ENCODE assay signal across 25 mouse cellular contexts in genomic region chr9:69993479-69993878, GRCm38 (mm10). TPM values are rescaled to one million over a fixed set of nuclear protein-coding genes. Genes with fewer than 3 reads are reported as not detected.
DNase-seq lines count a peak whose midpoint lies in the region; ATAC-seq and TF ChIP-seq lines count a peak whose summit lies in the region.
"Had no signal": no experiment of that assay in that cellular context is flagged by ENCODE, and none has a peak within 500 bp of the region (broad histone marks: within the 10 kb centered on the region; RNA-seq: fewer than 3 reads in every experiment).

No protein-coding gene starts in this region.

- peak overlapping the region; percentile 85 for H3K4me2 ChIP-seq in heart, embryonic 13.5 days
- H3K4me2 ChIP-seq in midbrain, embryonic 11.5 days, result no peak overlapping the region
- H3K4me2 ChIP-seq in midbrain, embryonic 14.5 days (ENCODE audit: low read length), result no peak overlapping the region
- H3K4me2 ChIP-seq in intestine, postnatal 0 days (replicated peaks; ENCODE audit: low read depth), result no peak overlapping the region
- H3K4me2 ChIP-seq: forebrain, embryonic 13.5 days; kidney, embryonic 15.5 days; limb, embryonic 13.5 days; midbrain, embryonic 12.5 days had no signal

- no peak overlapping the region for H3K9ac ChIP-seq in heart, embryonic 13.5 days
- H3K9ac ChIP-seq in midbrain, embryonic 11.5 days (ENCODE audit: low read length), result no peak overlapping the region
- no peak overlapping the region for H3K9ac ChIP-seq in midbrain, embryonic 14.5 days (replicated peaks; ENCODE audit: low read length)
- H3K9ac ChIP-seq in intestine, postnatal 0 days (ENCODE audit: low read depth, low read length), result no peak overlapping the region
- H3K9ac ChIP-seq: forebrain, embryonic 13.5 days; kidney, embryonic 15.5 days; midbrain, embryonic 12.5 days had no signal

- intact Hi-C loops in heart, postnatal 25 days (cut with DNase I), result no loop called here

- peaks cover 82% of the 10 kb centered on the region for H3K79me2 ChIP-seq in macrophage (ENCODE audit: inconsistent target)

- H3K27ac ChIP-seq in heart, embryonic 13.5 days (replicated peaks), result peak overlapping the region; percentile 84
- no peak overlapping the region for H3K27ac ChIP-seq in midbrain, embryonic 11.5 days (ENCODE audit: low read depth, low read length)
- no peak overlapping the region for H3K27ac ChIP-seq in midbrain, embryonic 14.5 days (replicated peaks; ENCODE audit: low read depth, low read length)
- H3K27ac ChIP-seq in macrophage, result peak overlapping the region; percentile 68
- H3K27ac ChIP-seq in intestine, postnatal 0 days (ENCODE audit: low read depth, low read length), result no peak overlapping the region
- H3K27ac ChIP-seq: forebrain, embryonic 13.5 days; limb, embryonic 13.5 days; midbrain, embryonic 12.5 days had no signal

- no peak overlapping the region for H3K4me3 ChIP-seq in heart, embryonic 13.5 days
- H3K4me3 ChIP-seq in midbrain, embryonic 11.5 days (ENCODE audit: low read depth, low read length), result no peak overlapping the region
- no peak overlapping the region for H3K4me3 ChIP-seq in midbrain, embryonic 14.5 days (replicated peaks; ENCODE audit: low read depth, low read length)
- no peak overlapping the region for H3K4me3 ChIP-seq in macrophage (ENCODE audit: inconsistent target)
- H3K4me3 ChIP-seq in intestine, postnatal 0 days (ENCODE audit: low read depth, low read length), result no peak overlapping the region
- H3K4me3 ChIP-seq: forebrain, embryonic 13.5 days; kidney, embryonic 15.5 days; limb, embryonic 13.5 days; midbrain, embryonic 12.5 days had no signal

- WGBS in heart, embryonic 13.5 days, result 52% methylated on average over 1 of the region's 1 CpGs
- 81% methylated on average over 1 of the region's 1 CpGs for WGBS in midbrain, embryonic 11.5 days
- WGBS in midbrain, embryonic 14.5 days, result 81% methylated on average over 1 of the region's 1 CpGs
- 56% methylated on average over 1 of the region's 1 CpGs for WGBS in macrophage (ENCODE audit: missing documents)
- WGBS in intestine, postnatal 0 days, result 45% methylated on average over 1 of the region's 1 CpGs

- H3K4me1 ChIP-seq in heart, embryonic 13.5 days, result peaks cover 51% of the 10 kb centered on the region
- peaks cover 10% of the 10 kb centered on the region; the same call in 1 of the 2 replicates for H3K4me1 ChIP-seq in midbrain, embryonic 11.5 days (ENCODE audit: control insufficient read depth, insufficient read depth, low read length)
- H3K4me1 ChIP-seq in midbrain, embryonic 14.5 days (ENCODE audit: control insufficient read depth, insufficient read depth, low read length), result peaks cover 20% of the 10 kb centered on the region
- H3K4me1 ChIP-seq in intestine, postnatal 0 days (replicated peaks; ENCODE audit: control insufficient read depth, insufficient read depth, low read length), result no peaks in the 10 kb centered on the region

- no peak for ATAC-seq in heart, embryonic 13.5 days (ENCODE audit: extremely low read depth, insufficient number of reproducible peaks, low FRiP score, low TSS enrichment)
- no peak for ATAC-seq in midbrain, embryonic 11.5 days (ENCODE audit: low FRiP score)
- no peak for ATAC-seq in midbrain, embryonic 14.5 days (ENCODE audit: low FRiP score, low TSS enrichment)
- ATAC-seq in intestine, postnatal 0 days, result no peak
- ATAC-seq: forebrain, embryonic 13.5 days had no signal

- H3K36me3 ChIP-seq in heart, embryonic 13.5 days, result peaks cover 39% of the 10 kb centered on the region
- H3K36me3 ChIP-seq in midbrain, embryonic 11.5 days (ENCODE audit: control insufficient read depth, insufficient read depth, low read length), result peaks cover 11% of the 10 kb centered on the region
- peaks cover 44% of the 10 kb centered on the region for H3K36me3 ChIP-seq in midbrain, embryonic 14.5 days (ENCODE audit: control insufficient read depth, insufficient read depth, low read length)
- H3K36me3 ChIP-seq in macrophage (ENCODE audit: inconsistent target), result peaks cover 30% of the 10 kb centered on the region
- peaks cover 25% of the 10 kb centered on the region for H3K36me3 ChIP-seq in intestine, postnatal 0 days (ENCODE audit: control insufficient read depth, insufficient read depth)

- TF ChIP-seq CTCF in intestine, postnatal 0 days (IDR thresholded peaks at IDR 0.05; ENCODE audit: low read depth), result no peak

- H3K27me3 ChIP-seq in heart, embryonic 13.5 days (replicated peaks), result no peaks in the 10 kb centered on the region
- H3K27me3 ChIP-seq in midbrain, embryonic 11.5 days (ENCODE audit: control insufficient read depth, insufficient read depth, low read length), result no peaks in the 10 kb centered on the region
- no peaks in the 10 kb centered on the region for H3K27me3 ChIP-seq in midbrain, embryonic 14.5 days (ENCODE audit: control insufficient read depth, insufficient read depth, low read length)
- H3K27me3 ChIP-seq in intestine, postnatal 0 days (replicated peaks; ENCODE audit: control insufficient read depth, insufficient read depth, low read length), result no peaks in the 10 kb centered on the region
- H3K27me3 ChIP-seq: forebrain, embryonic 13.5 days; kidney, embryonic 15.5 days; limb, embryonic 13.5 days; midbrain, embryonic 12.5 days had no signal

- H3K9me3 ChIP-seq in heart, embryonic 13.5 days, result no peaks in the 10 kb centered on the region
- no peaks in the 10 kb centered on the region for H3K9me3 ChIP-seq in midbrain, embryonic 11.5 days (ENCODE audit: control insufficient read depth, low read length)
- H3K9me3 ChIP-seq in midbrain, embryonic 14.5 days (ENCODE audit: control insufficient read depth, low read length), result no peaks in the 10 kb centered on the region
- no peaks in the 10 kb centered on the region for H3K9me3 ChIP-seq in intestine, postnatal 0 days (ENCODE audit: control insufficient read depth)
- H3K9me3 ChIP-seq: forebrain, embryonic 13.5 days; kidney, embryonic 15.5 days; limb, embryonic 13.5 days; midbrain, embryonic 12.5 days had no signal

- DNase-seq in heart, postnatal 25 days (ENCODE audit: low spot score), result no peak
- peak; percentile 57 for DNase-seq in midbrain, embryonic 11.5 days (ENCODE audit: low spot score, missing footprints)
- no peak for DNase-seq in midbrain, embryonic 14.5 days
- DNase-seq in right cerebral cortex, adult 2 months (ENCODE audit: low spot score in 2 of 2), result no peak
- DNase-seq: adrenal gland, postnatal 25 days; cerebellum, adult 9-10 months; gastrocnemius, postnatal 36 days; kidney, adult 11 months; kidney, postnatal 36 days; lung, postnatal 10 days; right cerebral cortex, postnatal 25 days; spleen, adult 18-20 months had no signal

RNA-seq across cellular contexts. Expression of gene Bnip2, which starts 4.2 kb away (rescaled TPM):
- polyA plus RNA-seq in heart, embryonic 13.5 days (2015; fragmentation: Nextera tagmentation; extraction: Ambion mirVana), result 99.8 and 114 TPM in 2 replicates
- 100 to 1,000 TPM in 1 of 2 experiments, 10 to 100 TPM in 1; 97.7 to 108 TPM for total RNA-seq in heart, postnatal 25 days (2021)
- 131 and 136 TPM in 2 replicates for polyA plus RNA-seq in midbrain, embryonic 11.5 days (2014; fragmentation: Nextera tagmentation; extraction: Ambion mirVana)
- 74.8 and 92.8 TPM in 2 replicates for polyA plus RNA-seq in midbrain, embryonic 14.5 days (2014; fragmentation: Nextera tagmentation; extraction: Ambion mirVana)
- total RNA-seq in macrophage (2018; cell fraction: chromatin; rRNA removed), result 100 to 1,000 TPM; 171 to 445 (median 317) TPM
- 100 to 1,000 TPM; 107 to 183 (median 142) TPM for total RNA-seq in macrophage (2018; cell fraction: cytosol; rRNA removed)
- 100 to 1,000 TPM; 158 to 335 (median 244) TPM for total RNA-seq in macrophage (2018; cell fraction: nucleus; rRNA removed)
- 124 to 188 TPM (median 130 TPM) in 3 replicates for polyA plus RNA-seq in macrophage (2018)
- 38.0 and 38.7 TPM in 2 replicates for polyA plus RNA-seq in intestine, postnatal 0 days (2015; fragmentation: Nextera tagmentation; extraction: Ambion mirVana)

RNA-seq across cellular contexts. Expression of gene Gtf2a2, which starts 18.9 kb away (rescaled TPM):
- 150 and 170 TPM in 2 replicates for polyA plus RNA-seq in heart, embryonic 13.5 days (2015; fragmentation: Nextera tagmentation; extraction: Ambion mirVana)
- total RNA-seq in heart, postnatal 25 days (2021), result 10 to 100 TPM; 51.3 to 58.7 TPM
- polyA plus RNA-seq in midbrain, embryonic 11.5 days (2014; fragmentation: Nextera tagmentation; extraction: Ambion mirVana), result 221 TPM in 2 replicates
- polyA plus RNA-seq in midbrain, embryonic 14.5 days (2014; fragmentation: Nextera tagmentation; extraction: Ambion mirVana), result 205 and 227 TPM in 2 replicates
- total RNA-seq in macrophage (2018; cell fraction: chromatin; rRNA removed), result 100 to 1,000 TPM in 15 of 26 experiments, 10 to 100 TPM in 11; 45.5 to 199 (median 114) TPM
- 10 to 100 TPM; 19.8 to 39.3 (median 29.5) TPM for total RNA-seq in macrophage (2018; cell fraction: cytosol; rRNA removed)
- 100 to 1,000 TPM in 7 of 26 experiments, 10 to 100 TPM in 19; 58.4 to 165 (median 76.7) TPM for total RNA-seq in macrophage (2018; cell fraction: nucleus; rRNA removed)
- polyA plus RNA-seq in macrophage (2018), result 35.0 to 52.9 TPM (median 40.1 TPM) in 3 replicates
- polyA plus RNA-seq in intestine, postnatal 0 days (2015; fragmentation: Nextera tagmentation; extraction: Ambion mirVana), result 127 and 128 TPM in 2 replicates

RNA-seq across cellular contexts. Expression of gene Gcnt3, which starts 44.4 kb away (rescaled TPM):
- polyA plus RNA-seq in heart, embryonic 13.5 days (2015; fragmentation: Nextera tagmentation; extraction: Ambion mirVana), result not detected in 2 replicates
- total RNA-seq in heart, postnatal 25 days (2021), result under 1 TPM in 1 of 2 experiments, not detected in 1; 0.08 TPM
- not detected in 2 replicates for polyA plus RNA-seq in midbrain, embryonic 11.5 days (2014; fragmentation: Nextera tagmentation; extraction: Ambion mirVana)
- not detected in 2 replicates for polyA plus RNA-seq in midbrain, embryonic 14.5 days (2014; fragmentation: Nextera tagmentation; extraction: Ambion mirVana)
- not detected for total RNA-seq in macrophage (2018; cell fraction: chromatin; rRNA removed)
- not detected for total RNA-seq in macrophage (2018; cell fraction: cytosol; rRNA removed)
- total RNA-seq in macrophage (2018; cell fraction: nucleus; rRNA removed), result not detected
- polyA plus RNA-seq in macrophage (2018), result not detected in 3 replicates
- polyA plus RNA-seq in intestine, postnatal 0 days (2015; fragmentation: Nextera tagmentation; extraction: Ambion mirVana), result 11.0 and 11.1 TPM in 2 replicates
- total RNA-seq: adrenal gland, postnatal 25 days; gastrocnemius, adult 18-20 months; gastrocnemius, postnatal 36 days; layer of hippocampus, adult 8-10 months; left cerebral cortex, postnatal 25 days; megakaryocyte progenitor cell, adult 5-6 weeks; monocyte, adult 5-6 weeks had no signal
- polyA plus RNA-seq: forebrain, embryonic 13.5 days; midbrain, embryonic 12.5 days; neural tube, embryonic 11.5 days had no signal

Comparison
In these comparisons a context has a peak if more than half of its experiments do, and no peak if none do; other contexts are left out.
1. H3K27ac ChIP-seq: peak in heart, embryonic 13.5 days (single experiment) and macrophage (single experiment); none in midbrain, embryonic 11.5 days (single experiment), midbrain, embryonic 14.5 days (single experiment) and intestine, postnatal 0 days (single experiment).
2. RNA of gene Gcnt3, which starts 44.4 kb away (polyA plus RNA-seq): 11.0 to 11.1 TPM in intestine, postnatal 0 days; not detected in heart, embryonic 13.5 days, not detected in midbrain, embryonic 11.5 days, not detected in midbrain, embryonic 14.5 days and not detected in macrophage; every median in the first group is over 10 times any median in the second.